26 mouse cellular contexts compared by ENCODE assay signal in genomic region chr4:102824494-102824893, GRCm38 (mm10).
DNase-seq lines count a peak whose midpoint lies in the region; ATAC-seq and TF ChIP-seq lines count a peak whose summit lies in the region.
"Had no signal": no experiment of that assay in that cellular context is flagged by ENCODE, and none has a peak within 500 bp of the region (broad histone marks: within the 10 kb centered on the region; RNA-seq: fewer than 3 reads in every experiment).

No protein-coding gene starts in this region.

- 0 out of 2 replicates have a peak, but pooled peaks have one; percentile 10 for TF ChIP-seq EP300 in CH12.LX (IDR thresholded peaks at IDR 0.05; ENCODE audit: low read length)

- no peak overlapping the region for H3K4me2 ChIP-seq in CH12.LX (ENCODE audit: insufficient read depth, low read depth, poor library complexity, severe bottlenecking)
- H3K4me2 ChIP-seq: embryonic facial prominence, embryonic 13.5 days; embryonic facial prominence, embryonic 15.5 days; forebrain, embryonic 12.5 days had no signal

- no peaks in the 10 kb centered on the region for H3K9me3 ChIP-seq in CH12.LX (replicated peaks; ENCODE audit: low read length)
- H3K9me3 ChIP-seq: embryonic facial prominence, embryonic 13.5 days; embryonic facial prominence, embryonic 15.5 days; forebrain, embryonic 10.5 days; forebrain, embryonic 12.5 days had no signal

- H3K4me1 ChIP-seq in CH12.LX (ENCODE audit: control insufficient read depth in 1 of 2, insufficient read depth in 2 of 2) = peaks cover 9 to 23% of the 10 kb centered on the region in 2 experiments; a peak in 3 of 4 replicates
- H3K4me1 ChIP-seq: embryonic facial prominence, embryonic 15.5 days had no signal

- dilution Hi-C loops in CH12.LX (cut with MboI; ENCODE audit: extremely low pct_ligation_motif_present, extremely low pct_unique_long_range_greater_than_20kb, low sequenced_read_pairs) = no loop called here

- DNase-seq in A20 (ENCODE audit: low read depth, low spot score) (peak; percentile 2), CH12.LX (ENCODE audit: extremely low read depth) (peak; percentile 15), MEL-GATA-1-ER (ENCODE audit: extremely low read depth, low read depth) (peak; percentile 35)
- no peak for DNase-seq in layer of hippocampus, adult 11-12 months (ENCODE audit: low spot score)
- DNase-seq in heart, postnatal 36 days = no peak
- no peak for DNase-seq in adrenal gland, adult (ENCODE audit: inconsistent age in 2 of 2, low spot score in 1 of 2)
- DNase-seq: adrenal gland, adult 8-10 months; adrenal gland, postnatal 14 days; adrenal gland, postnatal 36 days; B cell, adult 2 months; cerebellum, adult 11-12 months; cerebellum, adult 2 months; cerebellum, adult 9-11 months; cerebellum, postnatal 14 days; cerebellum, postnatal 36 days; embryo, embryonic 11 days; forebrain, postnatal 0 days had no signal

- H3K36me3 ChIP-seq in CH12.LX (replicated peaks in 1 of 2; ENCODE audit: control insufficient read depth in 1 of 2, insufficient read depth in 1 of 2, low read length in 1 of 2) = no peaks in the 10 kb centered on the region
- H3K36me3 ChIP-seq: embryonic facial prominence, embryonic 13.5 days; embryonic facial prominence, embryonic 15.5 days; forebrain, embryonic 10.5 days; forebrain, embryonic 12.5 days had no signal

- TF ChIP-seq POLR2A in CH12.LX (IDR thresholded peaks at IDR 0.05; ENCODE audit: low read depth, low read length) = no peak

- ATAC-seq in megakaryocyte, adult 5-6 weeks (ENCODE audit: poor library complexity, severe bottlenecking) = peak; percentile 62
- no peak for ATAC-seq in megakaryocyte-erythroid progenitor cell, adult 5-6 weeks (replicated peaks; ENCODE audit: low FRiP score, low TSS enrichment, poor library complexity, severe bottlenecking)
- ATAC-seq: CD4-positive, CD25-positive, alpha-beta regulatory T cell, adult 4 months; forebrain, embryonic 14.5 days; forebrain, postnatal 0 days had no signal

- TF ChIP-seq RAD21 in CH12.LX (IDR thresholded peaks at IDR 0.05; ENCODE audit: low read depth, low read length) = no peak

- no peak overlapping the region for H3K27ac ChIP-seq in CH12.LX (ENCODE audit: insufficient read depth, low read depth)
- H3K27ac ChIP-seq: embryonic facial prominence, embryonic 13.5 days; embryonic facial prominence, embryonic 15.5 days; forebrain, embryonic 10.5 days; forebrain, embryonic 12.5 days had no signal

- no peak for TF ChIP-seq CTCF in CH12.LX (conservative IDR thresholded peaks at IDR 0.05 in 1 of 2, IDR thresholded peaks at IDR 0.05 in 1 of 2; ENCODE audit: low read depth in 2 of 2, low read length in 2 of 2)

- no peak overlapping the region for H3K4me3 ChIP-seq in CH12.LX (replicated peaks in 1 of 3; ENCODE audit: low read depth in 2 of 3, low read length in 2 of 3, poor library complexity in 1 of 3)
- H3K4me3 ChIP-seq: embryonic facial prominence, embryonic 13.5 days; embryonic facial prominence, embryonic 15.5 days; erythroblast, embryonic 14.5 days; forebrain, embryonic 10.5 days; forebrain, embryonic 12.5 days had no signal

- H3K27me3 ChIP-seq in CH12.LX (replicated peaks) = no peaks in the 10 kb centered on the region
- H3K27me3 ChIP-seq: embryonic facial prominence, embryonic 13.5 days; embryonic facial prominence, embryonic 15.5 days; forebrain, embryonic 12.5 days had no signal

- no peak overlapping the region for H3K9ac ChIP-seq in CH12.LX (ENCODE audit: insufficient read depth, low read depth)
- H3K9ac ChIP-seq: embryonic facial prominence, embryonic 13.5 days; embryonic facial prominence, embryonic 15.5 days; forebrain, embryonic 12.5 days; forebrain, postnatal 0 days had no signal

- intact Hi-C loops in heart, postnatal 36 days (cut with DNase I) = no loop called here

- no peaks in the 10 kb centered on the region for H3K79me2 ChIP-seq in CH12.LX (replicated peaks; ENCODE audit: control insufficient read depth, extremely low read depth, insufficient read depth, poor library complexity, severe bottlenecking)

- in situ Hi-C loops in CH12.LX (cut with MboI; ENCODE audit: low pct_ligation_motif_present, low pct_unique_long_range_greater_than_20kb, low sequenced_read_pairs) = no loop called here

TF ChIP-seq in CH12.LX, 34 proteins besides CTCF, POLR2A, EP300 and RAD21:
- TF ChIP-seq ETS1 (conservative IDR thresholded peaks at IDR 0.05; ENCODE audit: low read depth, low read length) (no peak), JUN (IDR thresholded peaks at IDR 0.05; ENCODE audit: insufficient read depth, low read depth, low read length) (no peak), BHLHE40 (IDR thresholded peaks at IDR 0.05; ENCODE audit: low read depth, low read length) (peak; percentile 47), ELF1 (IDR thresholded peaks at IDR 0.05; ENCODE audit: low read depth, low read length) (no peak), USF2 (conservative IDR thresholded peaks at IDR 0.05; ENCODE audit: low read depth, low read length) (0 out of 2 replicates have a peak, but pooled peaks have one; percentile 7), USF1 (IDR thresholded peaks at IDR 0.05; ENCODE audit: low read depth, low read length) (peak; percentile 33), IRF4 (IDR thresholded peaks at IDR 0.05; ENCODE audit: low read depth, low read length) (no peak), KAT2A (IDR thresholded peaks at IDR 0.05; ENCODE audit: insufficient replicate concordance, low read length) (no peak), JUND (conservative IDR thresholded peaks at IDR 0.05; ENCODE audit: low read depth, low read length) (no peak), POLR2AphosphoS2 (IDR thresholded peaks at IDR 0.05; ENCODE audit: low read depth, low read length) (no peak), NRF1 (IDR thresholded peaks at IDR 0.05; ENCODE audit: low read depth, low read length) (no peak)
TF ChIP-seq in CH12.LX: peak in this region for 3.

Comparison
In these comparisons a context has a peak if more than half of its experiments do, and no peak if none do; other contexts are left out.
1. DNase-seq: peak in A20 (single experiment), CH12.LX (single experiment) and MEL-GATA-1-ER (single experiment); none in layer of hippocampus, adult 11-12 months (single experiment), heart, postnatal 36 days (0 of 2) and adrenal gland, adult (0 of 2).